Mouse (Mus musculus) heart, embryonic 11.5 days (tissue): ENCODE measurements around the gene Ndufa4l2. TPM values are rescaled to one million over a fixed set of nuclear protein-coding genes. Genes with fewer than 3 reads are reported as not detected.

ENCODE experiments used
- ATAC-seq: fragments of 200-750 bp; cut with Nextera tagmentation; replicated peaks from 2 replicates; pipeline ENCODE4 v1.8.0; 2017; ENCODE audit warnings: moderate library complexity; ENCODE audit not compliant: insufficient number of reproducible peaks, low FRiP score, low TSS enrichment
- H3K27ac ChIP-seq: fragments of 300-500 bp; sonication (generic); 2 replicates; pipeline ENCODE4 v1.5.1; 2014; ENCODE audit warnings: mild to moderate bottlenecking, low read depth, low read length
- H3K27me3 ChIP-seq: fragments of 300-500 bp; sonication (generic); 2 replicates; pipeline ENCODE4 v1.6.1; 2014; ENCODE audit warnings: mild to moderate bottlenecking, low read length, mixed read lengths; ENCODE audit not compliant: control insufficient read depth, insufficient read depth
- H3K36me3 ChIP-seq: fragments of 300-500 bp; sonication (generic); 2 replicates; pipeline ENCODE4 v1.6.1; 2014; ENCODE audit warnings: mild to moderate bottlenecking, low read length, moderate library complexity, mixed read lengths; ENCODE audit not compliant: control insufficient read depth, insufficient read depth
- H3K4me1 ChIP-seq: fragments of 300-500 bp; sonication (generic); 2 replicates; pipeline ENCODE4 v1.6.1; 2014; ENCODE audit warnings: low read length; ENCODE audit not compliant: control insufficient read depth, insufficient read depth
- H3K4me2 ChIP-seq: fragments of 300-500 bp; sonication (generic); 2 replicates; pipeline ENCODE4 v1.6.1; 2014; ENCODE audit warnings: mild to moderate bottlenecking, moderate library complexity
- H3K4me3 ChIP-seq: fragments of 300-500 bp; sonication (generic); 2 replicates; pipeline ENCODE4 v1.5.1; 2014; ENCODE audit warnings: low read depth, low read length
- H3K9ac ChIP-seq: fragments of 300-500 bp; sonication (generic); 2 replicates; pipeline ENCODE4 v1.6.1; 2014; ENCODE audit warnings: mild to moderate bottlenecking, low read depth, low read length, moderate library complexity
- H3K9me3 ChIP-seq: fragments of 300-500 bp; sonication (generic); replicated peaks from 2 replicates; pipeline ENCODE4 v1.6.1; 2016; ENCODE audit warnings: low read length; ENCODE audit not compliant: control insufficient read depth
- WGBS: fragments of 180-500 bp; shearing (Covaris S2); extraction: QIAGEN DNeasy Blood & Tissue Kit; methylation state at CpG from one replicate; pipeline ENCODE4 v1.1.7; 2014; ENCODE audit not compliant: insufficient replicate concordance; 5-methylcytosine and 5-hydroxymethylcytosine counted together
- polyA plus RNA-seq: library from polyadenylated mRNA; unstranded; fragments of >200 nt; fragmentation: Nextera tagmentation; extraction: Ambion mirVana; gene quantifications from 2 replicates; pipeline ENCODE4 v1.2.1, GENCODE M21; 2014

Gene Ndufa4l2
- polyA plus RNA-seq = 10.1 and 13.9 TPM in 2 replicates

DNA sequence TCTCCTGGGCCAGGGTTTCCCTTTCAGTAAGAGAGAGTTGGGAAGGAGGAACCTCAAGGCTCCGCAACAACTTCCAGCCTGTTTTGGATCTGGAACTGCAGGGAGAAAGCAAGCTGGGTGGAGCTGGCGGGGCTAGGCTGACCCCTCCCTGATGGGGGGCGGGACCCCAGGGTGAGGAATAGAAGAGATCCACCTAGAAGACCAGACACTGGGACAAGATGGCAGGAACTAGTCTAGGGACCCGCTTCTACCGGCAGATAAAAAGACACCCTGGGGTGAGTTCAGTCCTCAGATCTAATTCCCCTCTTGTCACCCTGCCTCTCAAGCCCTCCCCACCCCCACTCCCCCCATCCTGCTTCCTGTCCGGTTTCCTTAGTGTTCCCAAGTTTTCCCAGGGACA, at the start of gene Ndufa4l2:
Gene Ndufa4l2, plus strand, starts transcription at position 204 of the 400 bp plus-strand sequence.
- peak within 1 kb of the TSS; percentile 94 for H3K4me2 ChIP-seq
- no peak within 1 kb of the TSS for H3K9ac ChIP-seq
- no peak for ATAC-seq
- no peaks in the 10 kb centered on the region for H3K9me3 ChIP-seq
- H3K4me3 ChIP-seq = peak within 1 kb of the TSS; percentile 31
- H3K4me1 ChIP-seq = peaks cover 52% of the 10 kb centered on the region
- H3K27ac ChIP-seq = no peak within 1 kb of the TSS
- H3K36me3 ChIP-seq = peaks cover 5% of the 10 kb centered on the region; the same call in 1 of the 2 replicates
- WGBS = 8% methylated on average over 6 of the region's 6 CpGs
- peaks cover 61% of the 10 kb centered on the region for H3K27me3 ChIP-seq

DNA sequence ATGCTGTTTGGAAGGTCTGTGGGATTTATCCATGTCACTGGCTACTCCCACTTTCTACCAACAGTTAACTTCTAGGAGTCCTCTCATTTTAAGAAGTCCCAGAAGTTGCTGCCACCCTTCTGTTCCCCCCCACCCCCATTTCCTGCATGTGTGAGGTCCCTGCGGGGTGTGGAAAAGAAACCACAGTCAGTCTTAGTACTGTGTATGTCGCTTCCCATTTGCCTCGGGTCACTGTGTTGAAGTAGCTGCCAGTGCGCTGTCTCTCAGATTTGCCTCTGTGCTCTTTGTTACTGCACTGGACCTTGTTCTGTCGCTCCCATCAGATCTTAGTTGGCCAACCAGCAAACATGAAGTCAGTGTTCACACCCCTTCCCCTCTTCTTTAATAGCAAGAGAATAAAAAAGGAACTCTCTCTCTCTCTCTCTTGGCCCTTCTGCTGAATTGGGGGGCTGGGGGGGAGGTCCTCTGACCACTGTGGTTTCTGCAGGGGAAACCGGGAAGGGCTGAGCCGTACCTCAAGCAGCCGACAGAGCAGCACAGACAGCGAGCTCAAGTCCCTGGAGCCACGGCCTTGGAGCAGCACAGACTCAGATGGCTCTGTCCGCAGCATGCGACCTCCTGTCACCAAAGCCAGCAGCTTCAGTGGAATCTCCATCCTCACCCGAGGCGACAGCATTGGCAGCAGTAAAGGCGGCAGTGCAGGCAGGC, 43.3 kb upstream of the Ndufa4l2 start:
- no peak overlapping the region for H3K9ac ChIP-seq
- H3K9me3 ChIP-seq = no peaks in the 10 kb centered on the region
- 47% methylated on average over 15 of the region's 15 CpGs for WGBS
- H3K4me1 ChIP-seq = peaks cover 13% of the 10 kb centered on the region
- 0 out of 2 replicates have a peak overlapping the region, but pooled peaks have one; percentile 12 for H3K27ac ChIP-seq
- ATAC-seq = no peak
- no peak overlapping the region for H3K4me3 ChIP-seq
- H3K27me3 ChIP-seq = no peaks in the 10 kb centered on the region
- H3K4me2 ChIP-seq = no peak overlapping the region
- H3K36me3 ChIP-seq = peaks cover 8% of the 10 kb centered on the region; the same call in 1 of the 2 replicates

GRCm38 (mm10) chr10:127472722-127473121, 42.0 kb upstream of the Ndufa4l2 start:
- Histone ChIP-seq H3K4me2 (no peak overlapping the region), H3K9ac (no peak overlapping the region), H3K27ac (no peak overlapping the region), H3K4me3 (no peak overlapping the region), H3K36me3 (peaks cover 13% of the 10 kb centered on the region), H3K4me1 (peaks cover 13% of the 10 kb centered on the region), H3K27me3 (no peaks in the 10 kb centered on the region), H3K9me3 (no peaks in the 10 kb centered on the region)
- 60% methylated on average over 9 of the region's 9 CpGs for WGBS
- ATAC-seq = no peak

GRCm38 (mm10) chr10:127475175-127475574, 39.6 kb upstream of the Ndufa4l2 start:
- Histone ChIP-seq H3K27ac (no peak overlapping the region), H3K4me2 (no peak overlapping the region), H3K4me3 (no peak overlapping the region), H3K4me1 (peaks cover 13% of the 10 kb centered on the region), H3K36me3 (peaks cover 9% of the 10 kb centered on the region), H3K9me3 (no peaks in the 10 kb centered on the region), H3K9ac (no peak overlapping the region), H3K27me3 (no peaks in the 10 kb centered on the region)
- no peak for ATAC-seq
- WGBS = 96% methylated on average over 4 of the region's 4 CpGs

- 87% methylated on average over 3 of the region's 3 CpGs for whole genome bisulfite sequencing
- Histone ChIP-seq H3K4me3 (no peak overlapping the region), H3K27me3 (no peaks in the 10 kb centered on the region), H3K27ac (no peak overlapping the region), H3K9ac (no peak overlapping the region), H3K4me1 (peaks cover 4% of the 10 kb centered on the region), H3K9me3 (no peaks in the 10 kb centered on the region), H3K4me2 (no peak overlapping the region), H3K36me3 (peaks cover 6% of the 10 kb centered on the region)
- no peak for ATAC-seq
These were observed 38.2 kb upstream of the Ndufa4l2 start for GRCm38 (mm10) chr10:127476541-127476940.

- no peak overlapping the region for H3K9ac ChIP-seq
- H3K27ac ChIP-seq = no peak overlapping the region
- no peaks in the 10 kb centered on the region for H3K4me1 ChIP-seq
- H3K9me3 ChIP-seq = no peaks in the 10 kb centered on the region
- no peak overlapping the region for H3K4me3 ChIP-seq
- no peaks in the 10 kb centered on the region for H3K27me3 ChIP-seq
- H3K4me2 ChIP-seq = no peak overlapping the region
- no peak for ATAC-seq
- peaks cover 6% of the 10 kb centered on the region for H3K36me3 ChIP-seq
- 75% methylated on average over 7 of the region's 7 CpGs for WGBS
These were observed 37.5 kb upstream of the Ndufa4l2 start for GRCm38 (mm10) chr10:127477301-127477700.

GRCm38 (mm10) chr10:127479131-127479530, 35.6 kb upstream of the Ndufa4l2 start:
- ATAC-seq = no peak
- H3K9me3 ChIP-seq = no peaks in the 10 kb centered on the region
- no peaks in the 10 kb centered on the region for H3K4me1 ChIP-seq
- H3K9ac ChIP-seq = no peak overlapping the region
- no peak overlapping the region for H3K27ac ChIP-seq
- no peaks in the 10 kb centered on the region for H3K27me3 ChIP-seq
- no peak overlapping the region for H3K4me3 ChIP-seq
- no peak overlapping the region for H3K4me2 ChIP-seq
- peaks cover 11% of the 10 kb centered on the region for H3K36me3 ChIP-seq
- WGBS = 94% methylated on average over 4 of the region's 4 CpGs

- Histone ChIP-seq H3K9me3 (no peaks in the 10 kb centered on the region), H3K4me3 (no peak overlapping the region), H3K27me3 (no peaks in the 10 kb centered on the region), H3K4me1 (no peaks in the 10 kb centered on the region), H3K36me3 (peaks cover 14% of the 10 kb centered on the region), H3K9ac (peak overlapping the region; percentile 12; the same call in 1 of the 2 replicates), H3K4me2 (no peak overlapping the region), H3K27ac (no peak overlapping the region)
- WGBS = 83% methylated on average over 19 of the region's 19 CpGs
- ATAC-seq = no peak
These were observed 33.6 kb upstream of the Ndufa4l2 start for GRCm38 (mm10) chr10:127480833-127481813.
